Mouse (Mus musculus) heart, adult 8-10 months (tissue): ENCODE data around the gene Gm21258. TPM values are rescaled to one million over a fixed set of nuclear protein-coding genes. Genes with fewer than 3 reads are reported as not detected.
"Not testable (repeated sequence)": the region's sequence is repeated elsewhere in the genome, so short reads cannot be mapped to it uniquely, and the experiment has no call there.

Source experiments
- DNase-seq: peaks from one replicate; pipeline ENCODE4 v3.0.0; 2022; ENCODE audit warnings: low spot score
- total RNA-seq, 4 experiments: library from RNA; stranded (reverse); gene quantifications; 2 replicates each; pipeline ENCODE4 v1.2.4; 2022

Gene Gm21258
- not detected for total RNA-seq

GRCm38 (mm10) chrY:52779740-52780139, at the start of gene Gm21258:
TSS of gene Gm21258 (plus strand) at chrY:52780040.
- DNase-seq: not testable (repeated sequence)
